Mouse (Mus musculus): ENCODE results near the gene Ubtd2. TPM values are rescaled to one million over a fixed set of nuclear protein-coding genes. Genes with fewer than 3 reads are reported as not detected.

Gene Ubtd2
- polyA plus RNA-seq, 1 experiment: 2.4 TPM

- DNase-seq (ENCODE audit: low read depth in 1 of 2, low spot score in 2 of 2): no peak
- no peaks in the 10 kb centered on the region for H3K27me3 ChIP-seq (ENCODE audit: control insufficient read depth, insufficient read depth, low read length)
- TF ChIP-seq POLR2A (IDR thresholded peaks at IDR 0.05; ENCODE audit: low read depth, low read length) (no peak), CTCF (IDR thresholded peaks at IDR 0.05; ENCODE audit: extremely low read depth, insufficient read depth, insufficient read length, insufficient replicate concordance) (no peak)
- H3K36me3 ChIP-seq (ENCODE audit: control insufficient read depth, insufficient read depth, low read length): peaks cover 2% of the 10 kb centered on the region; the same call in 1 of the 2 replicates
- H3K4me3 ChIP-seq (ENCODE audit: extremely low read depth, insufficient read depth, insufficient read length): no peak overlapping the region
- H3K27ac ChIP-seq (ENCODE audit: insufficient read depth, low read length): no peak overlapping the region
- H3K4me1 ChIP-seq (ENCODE audit: control insufficient read depth, insufficient read depth, insufficient read length): no peaks in the 10 kb centered on the region
- WGBS: 91% methylated on average over 8 of the region's 8 CpGs
Measured at GRCm38 (mm10) chr11:32516916-32517712, 61.9 kb downstream of the Ubtd2 start.

GRCm38 (mm10) chr11:32518770-32519169 lies 63.6 kb downstream of the Ubtd2 start:
- Histone ChIP-seq H3K4me1 (ENCODE audit: control insufficient read depth, insufficient read depth, insufficient read length) (no peaks in the 10 kb centered on the region), H3K27ac (ENCODE audit: insufficient read depth, low read length) (no peak overlapping the region), H3K4me3 (ENCODE audit: extremely low read depth, insufficient read depth, insufficient read length) (no peak overlapping the region), H3K27me3 (ENCODE audit: control insufficient read depth, insufficient read depth, low read length) (no peaks in the 10 kb centered on the region), H3K36me3 (ENCODE audit: control insufficient read depth, insufficient read depth, low read length) (peaks cover 2% of the 10 kb centered on the region; the same call in 1 of the 2 replicates)
- 95% methylated on average over 4 of the region's 4 CpGs for WGBS
- TF ChIP-seq CTCF (IDR thresholded peaks at IDR 0.05; ENCODE audit: extremely low read depth, insufficient read depth, insufficient read length, insufficient replicate concordance): no peak
- TF ChIP-seq POLR2A (IDR thresholded peaks at IDR 0.05; ENCODE audit: low read depth, low read length): no peak
- DNase-seq (ENCODE audit: low read depth in 1 of 2, low spot score in 2 of 2): no peak

GRCm38 (mm10) chr11:32519354-32519753 lies 64.2 kb downstream of the Ubtd2 start:
- Histone ChIP-seq H3K4me1 (ENCODE audit: control insufficient read depth, insufficient read depth, insufficient read length) (no peaks in the 10 kb centered on the region), H3K36me3 (ENCODE audit: control insufficient read depth, insufficient read depth, low read length) (peaks cover 2% of the 10 kb centered on the region; the same call in 1 of the 2 replicates), H3K27ac (ENCODE audit: insufficient read depth, low read length) (no peak overlapping the region), H3K27me3 (ENCODE audit: control insufficient read depth, insufficient read depth, low read length) (no peaks in the 10 kb centered on the region), H3K4me3 (ENCODE audit: extremely low read depth, insufficient read depth, insufficient read length) (no peak overlapping the region)
- DNase-seq (ENCODE audit: low read depth in 1 of 2, low spot score in 2 of 2): no peak
- no peak for TF ChIP-seq CTCF (IDR thresholded peaks at IDR 0.05; ENCODE audit: extremely low read depth, insufficient read depth, insufficient read length, insufficient replicate concordance)
- no peak for TF ChIP-seq POLR2A (IDR thresholded peaks at IDR 0.05; ENCODE audit: low read depth, low read length)
- WGBS: 81% methylated on average over 1 of the region's 1 CpGs

GRCm38 (mm10) chr11:32521246-32521645 lies 66.1 kb downstream of the Ubtd2 start:
- no peak for DNase-seq (ENCODE audit: low read depth in 1 of 2, low spot score in 2 of 2)
- no peaks in the 10 kb centered on the region for H3K36me3 ChIP-seq (ENCODE audit: control insufficient read depth, insufficient read depth, low read length)
- no peak overlapping the region for H3K4me3 ChIP-seq (ENCODE audit: extremely low read depth, insufficient read depth, insufficient read length)
- no peak for TF ChIP-seq CTCF (IDR thresholded peaks at IDR 0.05; ENCODE audit: extremely low read depth, insufficient read depth, insufficient read length, insufficient replicate concordance)
- TF ChIP-seq POLR2A (IDR thresholded peaks at IDR 0.05; ENCODE audit: low read depth, low read length): no peak
- no peak overlapping the region for H3K27ac ChIP-seq (ENCODE audit: insufficient read depth, low read length)
- WGBS: 98% methylated on average over 2 of the region's 2 CpGs
- no peaks in the 10 kb centered on the region for H3K27me3 ChIP-seq (ENCODE audit: control insufficient read depth, insufficient read depth, low read length)
- no peaks in the 10 kb centered on the region for H3K4me1 ChIP-seq (ENCODE audit: control insufficient read depth, insufficient read depth, insufficient read length)

- DNase-seq (ENCODE audit: low read depth in 1 of 2, low spot score in 2 of 2): no peak
- Histone ChIP-seq H3K27me3 (ENCODE audit: control insufficient read depth, insufficient read depth, low read length) (no peaks in the 10 kb centered on the region), H3K4me3 (ENCODE audit: extremely low read depth, insufficient read depth, insufficient read length) (no peak overlapping the region), H3K27ac (ENCODE audit: insufficient read depth, low read length) (no peak overlapping the region), H3K4me1 (ENCODE audit: control insufficient read depth, insufficient read depth, insufficient read length) (no peaks in the 10 kb centered on the region), H3K36me3 (ENCODE audit: control insufficient read depth, insufficient read depth, low read length) (no peaks in the 10 kb centered on the region)
- no peak for TF ChIP-seq POLR2A (IDR thresholded peaks at IDR 0.05; ENCODE audit: low read depth, low read length)
- WGBS: 87% methylated on average over 11 of the region's 11 CpGs
Measured at GRCm38 (mm10) chr11:32524122-32524920, 69.2 kb downstream of the Ubtd2 start.

GRCm38 (mm10) chr11:32527006-32527405 lies 71.8 kb downstream of the Ubtd2 start:
- no peaks in the 10 kb centered on the region for H3K4me1 ChIP-seq (ENCODE audit: control insufficient read depth, insufficient read depth, insufficient read length)
- H3K27me3 ChIP-seq (ENCODE audit: control insufficient read depth, insufficient read depth, low read length): no peaks in the 10 kb centered on the region
- TF ChIP-seq POLR2A (IDR thresholded peaks at IDR 0.05; ENCODE audit: low read depth, low read length) (no peak), CTCF (IDR thresholded peaks at IDR 0.05; ENCODE audit: extremely low read depth, insufficient read depth, insufficient read length, insufficient replicate concordance) (no peak)
- H3K4me3 ChIP-seq (ENCODE audit: extremely low read depth, insufficient read depth, insufficient read length): no peak overlapping the region
- WGBS: 97% methylated on average over 4 of the region's 4 CpGs
- no peak for DNase-seq (ENCODE audit: low read depth in 1 of 2, low spot score in 2 of 2)
- no peak overlapping the region for H3K27ac ChIP-seq (ENCODE audit: insufficient read depth, low read length)
- no peaks in the 10 kb centered on the region for H3K36me3 ChIP-seq (ENCODE audit: control insufficient read depth, insufficient read depth, low read length)
